ENCODE assay signal across 19 mouse cellular contexts in genomic region chr1:61300491-61300890, GRCm38 (mm10).
A peak's percentile ranks its signal among the peaks of the same experiment; 100 is the strongest.
DNase-seq lines count a peak whose midpoint lies in the region; ATAC-seq lines count a peak whose summit lies in the region.
"Had no signal": no experiment of that assay in that cellular context is flagged by ENCODE, and none has a peak within 500 bp of the region (broad histone marks: within the 10 kb centered on the region; RNA-seq: fewer than 3 reads in every experiment).

No protein-coding gene starts in this region.

- 48% methylated on average over 4 of the region's 4 CpGs for WGBS in midbrain, embryonic 11.5 days
- WGBS in midbrain, embryonic 16.5 days = 47% methylated on average over 4 of the region's 4 CpGs
- 28% methylated on average over 4 of the region's 4 CpGs for WGBS in limb, embryonic 11.5 days

- no peaks in the 10 kb centered on the region for H3K9me3 ChIP-seq in midbrain, embryonic 11.5 days (ENCODE audit: control insufficient read depth, low read length)
- no peaks in the 10 kb centered on the region for H3K9me3 ChIP-seq in midbrain, embryonic 16.5 days (replicated peaks; ENCODE audit: control insufficient read depth, low read length, poor library complexity, severe bottlenecking)
- H3K9me3 ChIP-seq in limb, embryonic 11.5 days (ENCODE audit: control insufficient read depth, low read length) = no peaks in the 10 kb centered on the region
- H3K9me3 ChIP-seq: heart, embryonic 10.5 days; liver, embryonic 12.5 days had no signal

- ATAC-seq in midbrain, embryonic 11.5 days (ENCODE audit: low FRiP score) = no peak
- no peak for ATAC-seq in midbrain, embryonic 16.5 days
- no peak for ATAC-seq in limb, embryonic 11.5 days (ENCODE audit: insufficient number of reproducible peaks, low FRiP score, low TSS enrichment, low read depth)
- ATAC-seq: activated CD4-positive, CD25-positive, alpha-beta regulatory T cell, adult 4 months; intestine, postnatal 0 days; liver, embryonic 12.5 days had no signal

- DNase-seq in heart, adult 11 months = peak; percentile 71
- DNase-seq in heart, postnatal 4 days = no peak
- peak; percentile 87 for DNase-seq in midbrain, embryonic 11.5 days (ENCODE audit: low spot score, missing footprints)
- peak; percentile 42 for DNase-seq in fat pad, adult 2 months (ENCODE audit: extremely low read depth, low read depth, low spot score)
- DNase-seq in limb, embryonic 11.5 days (ENCODE audit: low spot score) = no peak
- no peak for DNase-seq in cerebellum, adult 11 months
- no peak for DNase-seq in left cerebral cortex, postnatal 14 days (ENCODE audit: low spot score in 2 of 2)
- DNase-seq: cerebellum, postnatal 25 days; gastrocnemius, postnatal 10 days; right cerebral cortex, adult 18-20 months had no signal

- intact Hi-C loops in left cerebral cortex, postnatal 14 days (cut with DNase I) = loop anchor here (10.0 kb wide), 1 partner anchor 1394 kb away; no protein-coding TSS in a partner anchor

- no peaks in the 10 kb centered on the region for H3K36me3 ChIP-seq in midbrain, embryonic 11.5 days (ENCODE audit: control insufficient read depth, insufficient read depth, low read length)
- no peaks in the 10 kb centered on the region for H3K36me3 ChIP-seq in midbrain, embryonic 16.5 days (ENCODE audit: control insufficient read depth, insufficient read depth, low read length)
- H3K36me3 ChIP-seq in limb, embryonic 11.5 days (ENCODE audit: control insufficient read depth, insufficient read depth, low read length) = no peaks in the 10 kb centered on the region
- H3K36me3 ChIP-seq: heart, embryonic 10.5 days; liver, embryonic 12.5 days had no signal

- H3K4me3 ChIP-seq in midbrain, embryonic 11.5 days (ENCODE audit: low read depth, low read length) = no peak overlapping the region
- no peak overlapping the region for H3K4me3 ChIP-seq in midbrain, embryonic 16.5 days (ENCODE audit: low read depth, low read length)
- H3K4me3 ChIP-seq in limb, embryonic 11.5 days (ENCODE audit: low read depth, low read length) = no peak overlapping the region
- H3K4me3 ChIP-seq: heart, embryonic 10.5 days; layer of hippocampus, adult 2 months; left cerebral cortex, adult 2 months; liver, embryonic 12.5 days had no signal

- H3K4me2 ChIP-seq in midbrain, embryonic 11.5 days = no peak overlapping the region
- H3K4me2 ChIP-seq in midbrain, embryonic 16.5 days (ENCODE audit: low read length) = no peak overlapping the region
- H3K4me2 ChIP-seq in limb, embryonic 11.5 days (ENCODE audit: low read depth, severe bottlenecking) = no peak overlapping the region
- H3K4me2 ChIP-seq: liver, embryonic 12.5 days had no signal

- H3K27me3 ChIP-seq in midbrain, embryonic 11.5 days (ENCODE audit: control insufficient read depth, insufficient read depth, low read length) = no peaks in the 10 kb centered on the region
- no peaks in the 10 kb centered on the region for H3K27me3 ChIP-seq in midbrain, embryonic 16.5 days (ENCODE audit: control insufficient read depth, insufficient read depth, low read depth, low read length)
- H3K27me3 ChIP-seq in limb, embryonic 11.5 days (ENCODE audit: control insufficient read depth, insufficient read depth, low read length) = no peaks in the 10 kb centered on the region
- H3K27me3 ChIP-seq: liver, embryonic 12.5 days had no signal

- H3K4me1 ChIP-seq in midbrain, embryonic 11.5 days (ENCODE audit: control insufficient read depth, insufficient read depth, low read length) = peaks cover 20% of the 10 kb centered on the region
- H3K4me1 ChIP-seq in midbrain, embryonic 16.5 days (ENCODE audit: control insufficient read depth, insufficient read depth, low read length) = peaks cover 42% of the 10 kb centered on the region
- peaks cover 35% of the 10 kb centered on the region for H3K4me1 ChIP-seq in limb, embryonic 11.5 days (ENCODE audit: control insufficient read depth, insufficient read depth, low read length)
- H3K4me1 ChIP-seq: heart, embryonic 10.5 days; liver, embryonic 12.5 days had no signal

- H3K27ac ChIP-seq in midbrain, embryonic 11.5 days (ENCODE audit: low read depth, low read length) = no peak overlapping the region; the same call in 1 of the 2 replicates
- H3K27ac ChIP-seq in midbrain, embryonic 16.5 days (ENCODE audit: low read length) = no peak overlapping the region
- peak overlapping the region; percentile 23 for H3K27ac ChIP-seq in limb, embryonic 11.5 days (replicated peaks; ENCODE audit: low read depth, low read length)
- H3K27ac ChIP-seq: heart, embryonic 10.5 days; kidney, postnatal 0 days; layer of hippocampus, adult 2 months; left cerebral cortex, adult 2 months; liver, embryonic 12.5 days; stomach, postnatal 0 days had no signal

- no peak overlapping the region for H3K9ac ChIP-seq in midbrain, embryonic 11.5 days (ENCODE audit: low read length)
- H3K9ac ChIP-seq in midbrain, embryonic 16.5 days (ENCODE audit: low read depth, low read length) = no peak overlapping the region
- no peak overlapping the region for H3K9ac ChIP-seq in limb, embryonic 11.5 days (ENCODE audit: low read length)
- H3K9ac ChIP-seq: liver, embryonic 12.5 days had no signal

Comparison
In these comparisons a context has a peak if more than half of its experiments do, and no peak if none do; other contexts are left out.
1. DNase-seq: peak in heart, adult 11 months (single experiment), midbrain, embryonic 11.5 days (single experiment) and fat pad, adult 2 months (single experiment); none in heart, postnatal 4 days (single experiment), limb, embryonic 11.5 days (single experiment), cerebellum, adult 11 months (single experiment) and left cerebral cortex, postnatal 14 days (0 of 2).